Mouse (Mus musculus) left cerebral cortex, postnatal 4 days (tissue): ENCODE results near the gene Jph2. TPM values are rescaled to one million over a fixed set of nuclear protein-coding genes. Genes with fewer than 3 reads are reported as not detected.
A peak's percentile ranks its signal among the peaks of the same experiment; 100 is the strongest.
"Not testable (repeated sequence)": the region's sequence is repeated elsewhere in the genome, so short reads cannot be mapped to it uniquely, and the experiment has no call there.

Experiments used
- DNase-seq: peaks from one replicate; pipeline ENCODE4 v3.0.0-alpha.2; 2022
- intact Hi-C: fragments of 180-260 bp; cut with DNase I; formaldehyde crosslinking; loops from one replicate; pipeline ENCODE4 v1.15.1; 2025
- total RNA-seq, 2 experiments: library from RNA; stranded (reverse); gene quantifications; 2 replicates each; pipeline ENCODE4 v1.2.3; 2021

The Jph2 gene
- total RNA-seq, 2 experiments from 2014 or later = 0.54 to 0.74 TPM

- intact Hi-C loops = no loop called here
- DNase-seq = no peak
Measured at GRCm38 (mm10) chr2:163412419-163412818, 14.6 kb upstream of the Jph2 start.

GRCm38 (mm10) chr2:163411840-163412239 lies 14.0 kb upstream of the Jph2 start:
- no peak for DNase-seq
- intact Hi-C loops = no loop called here

- intact Hi-C loops, DNase-seq: not testable (repeated sequence)
Measured at GRCm38 (mm10) chr2:163411344-163411743, 13.6 kb upstream of the Jph2 start.

GRCm38 (mm10) chr2:163410211-163410610 lies 12.4 kb upstream of the Jph2 start:
- DNase-seq = no peak
- intact Hi-C loops = no loop called here

- DNase-seq = no peak
- intact Hi-C loops = loop anchor here (10.0 kb wide), 2 partner anchors 359 to 469 kb away; partner anchors contain the start of gene Srsf6
Measured at GRCm38 (mm10) chr2:163404037-163404815, 6.4 kb upstream of the Jph2 start.

GRCm38 (mm10) chr2:163401221-163401620 lies 3.4 kb upstream of the Jph2 start:
- intact Hi-C loops = loop anchor here (1.0 to 10.0 kb wide), 3 partner anchors 61 to 466 kb away; partner anchors contain the start of gene Srsf6
- DNase-seq = peak; percentile 80

GRCm38 (mm10) chr2:163399222-163399621 lies 1.4 kb upstream of the Jph2 start:
- no peak for DNase-seq
- intact Hi-C loops = no loop called here

- no peak for DNase-seq
- intact Hi-C loops = no loop called here
Measured at GRCm38 (mm10) chr2:163398770-163399169, 977 bp upstream of the Jph2 start.

GRCm38 (mm10) chr2:163397071-163397470 lies 722 bp downstream of the Jph2 start:
- intact Hi-C loops = no loop called here
- DNase-seq = no peak

GRCm38 (mm10) chr2:163394977-163395376 lies 2.8 kb downstream of the Jph2 start:
- intact Hi-C loops = no loop called here
- DNase-seq = no peak

- intact Hi-C loops = no loop called here
- no peak for DNase-seq
Measured at GRCm38 (mm10) chr2:163393976-163394375, 3.8 kb downstream of the Jph2 start.

GRCm38 (mm10) chr2:163393241-163393640 lies 4.6 kb downstream of the Jph2 start:
- intact Hi-C loops = no loop called here
- no peak for DNase-seq

- intact Hi-C loops = no loop called here
Measured at GRCm38 (mm10) chr2:163392436-163392835, 5.4 kb downstream of the Jph2 start.

GRCm38 (mm10) chr2:163386423-163387190 lies 11.2 kb downstream of the Jph2 start:
- no peak for DNase-seq
- intact Hi-C loops = no loop called here

More at GRCm38 (mm10) chr2:163392436-163392835, 5.4 kb downstream of the Jph2 start:
- DNase-seq = no peak

- DNase-seq = no peak
- intact Hi-C loops = no loop called here
Measured at GRCm38 (mm10) chr2:163385126-163385525, 12.7 kb downstream of the Jph2 start.

- no peak for DNase-seq
- intact Hi-C loops = no loop called here
Measured at GRCm38 (mm10) chr2:163381246-163381645, 16.5 kb downstream of the Jph2 start.

- intact Hi-C loops = no loop called here
- no peak for DNase-seq
Measured at GRCm38 (mm10) chr2:163379366-163379765, 18.4 kb downstream of the Jph2 start.

- intact Hi-C loops = no loop called here
- no peak for DNase-seq
Measured at GRCm38 (mm10) chr2:163376082-163376481, 21.7 kb downstream of the Jph2 start.

GRCm38 (mm10) chr2:163375468-163375867 lies 22.3 kb downstream of the Jph2 start:
- no peak for DNase-seq
- intact Hi-C loops = no loop called here

- intact Hi-C loops = no loop called here
- DNase-seq = no peak
Measured at GRCm38 (mm10) chr2:163372627-163373026, 25.2 kb downstream of the Jph2 start.

- DNase-seq = no peak
- intact Hi-C loops = no loop called here
Measured at GRCm38 (mm10) chr2:163370175-163370574, 27.6 kb downstream of the Jph2 start.
